Mouse (Mus musculus): ENCODE results near the gene Cdkl2.
A peak's percentile ranks its signal among the peaks of the same experiment; 100 is the strongest.

Gene Cdkl2

DNA sequence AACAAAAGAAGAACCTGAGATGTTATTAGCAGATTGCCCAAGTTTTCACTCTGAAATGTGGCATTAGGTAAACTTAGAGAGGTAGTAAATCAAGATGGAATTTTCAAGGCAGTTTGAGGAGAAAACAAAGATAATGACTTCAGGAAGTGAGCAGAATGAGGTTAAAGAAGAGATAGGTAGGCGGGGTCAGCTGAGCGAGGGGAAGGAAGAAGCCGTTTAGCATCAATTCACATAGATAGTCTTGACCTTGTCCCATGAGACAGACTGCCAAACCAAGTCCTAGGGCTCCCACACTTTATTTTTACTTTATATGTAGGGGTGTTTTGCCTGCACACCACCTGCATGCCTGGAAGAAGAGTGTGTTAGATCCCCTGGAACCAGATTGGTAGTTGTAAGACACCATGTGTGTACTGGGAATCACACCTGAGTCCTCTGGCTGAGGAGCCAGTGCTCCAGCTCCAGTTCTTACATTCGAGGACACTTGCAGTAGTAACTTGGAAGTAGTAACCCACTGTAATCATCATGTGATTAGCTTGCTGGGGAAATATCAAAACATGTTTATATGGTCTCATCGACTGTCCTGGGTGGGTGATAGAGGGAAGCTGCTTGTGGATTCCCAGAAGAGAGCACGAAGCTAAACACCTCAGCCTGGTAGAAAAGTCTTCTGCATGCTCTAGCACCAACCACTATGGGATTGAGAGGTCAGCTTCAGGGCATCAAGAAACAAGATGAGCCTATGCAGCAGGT, 52.3 kb downstream of the Cdkl2 start:
- no peak for DNase-seq

DNA sequence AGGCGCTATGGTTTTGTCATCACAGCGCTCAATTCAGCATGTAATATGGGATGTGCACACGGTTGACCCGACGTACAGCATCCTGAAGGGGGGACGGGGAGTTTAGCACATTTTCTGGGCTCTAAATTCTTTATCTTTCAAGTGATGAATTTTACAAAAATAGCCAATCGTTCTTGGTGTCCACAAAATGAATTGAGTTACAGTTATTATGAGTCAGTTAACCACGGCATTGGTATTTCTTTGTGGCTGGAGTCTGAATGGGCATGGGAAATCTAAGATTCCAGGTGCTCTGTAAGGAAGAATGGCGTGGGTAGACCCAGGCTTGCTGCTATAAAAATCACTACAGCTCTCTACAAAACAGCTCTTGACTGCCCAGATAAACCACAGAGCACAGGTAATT, 54.4 kb downstream of the Cdkl2 start:
- DNase-seq, result no peak

- no peak for DNase-seq
These were observed 55.9 kb downstream of the Cdkl2 start for GRCm38 (mm10) chr5:91987799-91988198.

- DNase-seq, result no peak
These were observed 56.4 kb downstream of the Cdkl2 start, which contains the start of gene Odaph for GRCm38 (mm10) chr5:91987236-91987635. Gene Odaph (plus strand): TSS chr5:91987475.

GRCm38 (mm10) chr5:91985721-91986120, 58.0 kb downstream of the Cdkl2 start:
- no peak for DNase-seq

GRCm38 (mm10) chr5:91983490-91983889, 60.2 kb downstream of the Cdkl2 start:
- no peak for DNase-seq

GRCm38 (mm10) chr5:91981176-91981840, 62.4 kb downstream of the Cdkl2 start:
- no peak for DNase-seq

- no peak for DNase-seq
These were observed 66.3 kb downstream of the Cdkl2 start for GRCm38 (mm10) chr5:91977397-91977770.

- no peak for DNase-seq
These were observed 66.9 kb downstream of the Cdkl2 start for GRCm38 (mm10) chr5:91976566-91977396.

DNA sequence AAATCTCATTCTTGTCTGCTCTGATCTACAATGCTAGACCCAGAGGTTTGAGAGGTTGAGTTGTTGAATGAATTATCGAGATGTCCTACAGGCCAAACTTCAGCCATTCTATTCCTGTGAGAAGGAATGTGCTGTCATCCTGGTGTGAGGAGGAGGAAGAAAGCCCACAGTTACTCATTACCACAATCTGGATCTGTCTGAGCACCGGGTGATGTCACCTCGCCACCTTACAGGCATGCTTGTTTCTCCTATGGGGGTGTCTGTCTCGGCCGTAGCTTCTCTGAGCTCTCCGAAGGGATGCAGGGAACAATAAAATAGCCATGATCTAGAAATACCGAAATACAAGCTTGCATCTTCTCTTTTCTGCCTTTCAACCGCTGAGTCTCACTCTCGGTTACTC, 67.9 kb downstream of the Cdkl2 start:
- DNase-seq, result no peak

- no peak for DNase-seq
These were observed 69.7 kb downstream of the Cdkl2 start for GRCm38 (mm10) chr5:91974002-91974401.

- no peak for DNase-seq
These were observed 71.6 kb downstream of the Cdkl2 start for GRCm38 (mm10) chr5:91972046-91972445.

DNA sequence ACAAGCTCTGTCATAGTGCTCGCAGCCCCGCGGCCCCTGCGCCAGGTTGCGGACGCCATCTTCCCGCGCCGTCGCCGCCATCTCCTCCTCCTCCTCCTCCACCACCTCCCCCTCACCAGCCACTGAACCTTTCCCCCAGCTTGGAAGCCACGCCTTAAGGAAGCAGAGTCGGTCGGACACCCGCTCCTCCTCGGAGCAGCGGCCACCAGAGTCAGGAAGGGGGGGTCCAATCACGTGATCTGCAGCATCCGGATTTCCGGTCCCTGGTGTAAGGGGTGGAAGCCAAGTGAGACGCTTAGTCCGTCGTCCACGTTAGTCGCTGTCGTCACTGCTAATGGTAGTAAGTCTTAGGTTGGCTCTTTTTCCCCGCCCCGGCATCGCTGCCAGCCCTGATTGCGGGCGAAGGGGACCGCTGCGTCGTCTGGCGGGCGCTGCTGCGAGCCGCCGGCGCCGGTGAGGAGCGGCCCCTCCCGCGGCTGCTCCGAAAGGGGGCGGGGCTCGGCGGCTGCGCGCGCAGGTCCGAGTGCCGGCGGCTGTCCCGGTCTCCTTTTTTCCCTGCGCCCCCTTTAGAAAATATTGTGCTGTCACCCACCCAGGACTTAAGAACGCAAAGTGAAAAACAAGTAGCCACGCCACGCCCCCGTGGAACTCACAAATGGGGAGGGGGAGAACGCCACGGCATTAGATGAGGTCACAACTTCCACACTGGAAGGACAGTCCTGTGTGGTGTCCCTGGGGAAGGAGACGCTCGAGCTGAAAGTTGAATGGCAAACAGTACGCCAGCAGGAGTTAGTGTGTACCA, 80.8 kb downstream of the Cdkl2 start, which contains the start of gene Rchy1:
TSS of gene Rchy1 (minus strand) at position 430 of the 802 bp plus-strand sequence.
- peak; percentile 90 to 95 for DNase-seq

GRCm38 (mm10) chr5:91962259-91962638, 81.4 kb downstream of the Cdkl2 start:
- DNase-seq, result no peak

DNA sequence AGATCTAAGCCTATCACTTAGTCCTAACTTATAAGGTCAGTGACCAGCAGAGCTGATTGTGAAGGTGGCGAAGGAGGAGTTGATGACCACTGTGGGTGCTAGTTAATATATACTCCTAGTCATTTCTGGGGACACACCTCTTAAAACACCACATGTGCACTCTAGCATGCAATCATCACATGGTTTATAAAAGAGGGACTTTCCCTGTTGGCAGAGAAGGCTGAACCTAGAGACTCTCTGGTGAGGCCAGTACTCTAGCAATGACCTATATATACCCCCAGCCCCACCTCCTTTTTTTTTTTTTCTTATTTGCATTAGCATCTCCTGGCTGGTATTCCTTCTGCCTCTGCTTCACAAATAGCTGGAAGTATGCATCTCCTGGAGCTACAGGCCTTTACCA, 82.3 kb downstream of the Cdkl2 start:
- no peak for DNase-seq

DNA sequence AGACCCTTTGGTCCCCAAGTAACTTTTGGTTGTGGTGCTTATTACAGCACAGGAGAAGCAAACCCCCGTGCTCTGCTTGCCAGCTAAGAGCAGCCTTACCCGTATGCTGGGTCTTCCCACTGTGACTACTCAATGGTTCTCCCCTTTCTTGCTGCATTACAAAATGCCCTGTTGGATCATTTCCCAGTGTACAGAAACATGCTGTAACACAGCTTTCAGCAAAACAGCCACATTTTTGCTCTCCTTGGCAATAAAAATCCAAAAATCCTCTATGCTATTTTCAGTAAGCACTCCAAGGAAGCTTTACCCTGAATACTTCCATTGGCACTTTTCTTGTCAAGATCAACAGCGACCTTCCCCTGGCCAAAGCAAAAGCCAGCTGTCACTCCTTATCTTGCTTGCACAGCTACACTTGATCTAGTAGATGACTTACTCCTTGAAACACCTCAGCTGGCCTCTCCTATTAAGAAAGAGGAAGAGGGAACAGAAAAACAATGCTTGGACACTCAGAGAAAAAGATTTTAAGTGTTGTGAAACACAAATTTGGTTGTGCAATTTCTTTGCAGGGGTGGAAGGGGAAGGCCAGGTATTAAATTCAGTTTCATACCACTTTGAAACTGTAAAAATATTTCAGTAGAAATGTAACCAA, 83.0 kb downstream of the Cdkl2 start:
- no peak for DNase-seq

DNA sequence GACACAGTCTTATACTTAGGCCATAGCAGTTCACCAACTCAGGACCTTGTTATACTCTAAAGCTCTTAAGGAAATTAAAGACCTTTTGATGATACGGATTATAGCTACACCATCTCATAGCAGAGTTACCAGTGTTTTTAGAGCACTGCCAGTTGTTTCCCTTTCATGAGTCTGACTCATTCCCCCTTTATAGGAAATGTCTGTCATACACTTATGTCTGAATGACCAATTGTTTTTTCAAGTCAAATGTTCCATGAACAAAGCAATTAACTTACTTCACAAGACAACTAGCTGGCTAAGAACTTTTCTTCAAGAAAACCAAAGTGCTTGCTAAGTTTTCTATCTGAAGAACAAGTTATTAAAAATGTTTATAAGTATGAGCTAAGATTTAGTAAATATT, 83.7 kb downstream of the Cdkl2 start:
- DNase-seq, result no peak

GRCm38 (mm10) chr5:91959096-91959495, 84.6 kb downstream of the Cdkl2 start:
- no peak for DNase-seq

DNA sequence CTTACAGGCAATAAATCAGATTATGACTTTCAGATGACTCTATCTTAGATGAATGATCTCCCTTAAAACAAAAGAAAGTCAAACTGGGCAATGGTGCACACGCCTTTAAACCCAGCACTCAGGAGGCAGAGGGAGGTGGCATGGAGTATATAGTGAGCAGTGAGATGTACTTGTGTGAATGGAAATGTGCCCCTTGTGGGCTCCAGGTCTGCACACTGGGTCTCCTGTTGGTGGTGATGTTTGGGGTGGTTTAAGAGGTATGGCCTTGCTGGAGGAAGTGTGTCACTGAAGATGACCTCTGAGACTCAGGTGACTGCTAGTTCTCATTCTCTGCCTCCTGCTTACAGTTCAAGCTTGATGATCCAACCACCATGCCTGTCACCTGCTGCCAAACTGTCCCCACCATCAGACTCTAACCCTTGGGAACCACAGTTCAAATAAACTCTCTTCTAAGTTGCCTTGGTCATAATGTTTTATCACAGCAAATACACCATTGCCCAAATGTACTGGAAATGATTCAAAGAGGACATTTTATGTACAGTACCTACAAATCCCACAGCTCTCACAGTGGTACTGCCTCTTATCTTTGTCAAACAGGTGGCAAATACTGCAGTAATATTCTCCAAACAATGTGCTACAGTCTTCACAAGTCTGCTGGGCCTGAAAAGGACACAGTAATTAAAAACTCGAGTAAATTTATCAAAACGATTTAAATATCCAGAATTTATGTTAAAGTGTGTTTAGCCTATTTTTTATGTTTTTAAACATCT, 86.5 kb downstream of the Cdkl2 start:
- DNase-seq, result no peak

Measured in thymus, adult 18-20 months (tissue).